Mouse (Mus musculus): ENCODE measurements around the gene Arsg.

- no peak for TF ChIP-seq POLR2AphosphoS2 (IDR thresholded peaks at IDR 0.05; ENCODE audit: low read depth, low read length)
- TF ChIP-seq CTCF (conservative IDR thresholded peaks at IDR 0.05 in 1 of 2, IDR thresholded peaks at IDR 0.05 in 1 of 2; ENCODE audit: low read depth in 2 of 2, low read length in 2 of 2), result peak in 1 of 2 experiments; percentile 27; a peak in 1 of 4 replicates
- TF ChIP-seq TCF12 (IDR thresholded peaks at IDR 0.05; ENCODE audit: low read depth, low read length), result peak; percentile 58
- peak; percentile 94 for TF ChIP-seq MXI1 (IDR thresholded peaks at IDR 0.05; ENCODE audit: low read depth, low read length)
- TF ChIP-seq CHD1 (IDR thresholded peaks at IDR 0.05; ENCODE audit: low read depth, low read length), result no peak
- TF ChIP-seq POLR2A (IDR thresholded peaks at IDR 0.05; ENCODE audit: low read depth, low read length), result peak; percentile 73
- TF ChIP-seq CHD2 (IDR thresholded peaks at IDR 0.05; ENCODE audit: low read length), result no peak
- TF ChIP-seq MAZ (IDR thresholded peaks at IDR 0.05; ENCODE audit: low read depth, low read length), result no peak
- peak; percentile 43; the same call in 1 of the 2 replicates for TF ChIP-seq EP300 (IDR thresholded peaks at IDR 0.05; ENCODE audit: low read length)
- TF ChIP-seq SMC3 (IDR thresholded peaks at IDR 0.05; ENCODE audit: low read depth, low read length), result no peak
Measured at GRCm38 (mm10) chr11:109572051-109572450, 98.9 kb downstream of the Arsg start.

Measured in CH12.LX (cell line).